Mouse (Mus musculus): ENCODE data around the gene Kcnma1.

Gene Kcnma1

DNA sequence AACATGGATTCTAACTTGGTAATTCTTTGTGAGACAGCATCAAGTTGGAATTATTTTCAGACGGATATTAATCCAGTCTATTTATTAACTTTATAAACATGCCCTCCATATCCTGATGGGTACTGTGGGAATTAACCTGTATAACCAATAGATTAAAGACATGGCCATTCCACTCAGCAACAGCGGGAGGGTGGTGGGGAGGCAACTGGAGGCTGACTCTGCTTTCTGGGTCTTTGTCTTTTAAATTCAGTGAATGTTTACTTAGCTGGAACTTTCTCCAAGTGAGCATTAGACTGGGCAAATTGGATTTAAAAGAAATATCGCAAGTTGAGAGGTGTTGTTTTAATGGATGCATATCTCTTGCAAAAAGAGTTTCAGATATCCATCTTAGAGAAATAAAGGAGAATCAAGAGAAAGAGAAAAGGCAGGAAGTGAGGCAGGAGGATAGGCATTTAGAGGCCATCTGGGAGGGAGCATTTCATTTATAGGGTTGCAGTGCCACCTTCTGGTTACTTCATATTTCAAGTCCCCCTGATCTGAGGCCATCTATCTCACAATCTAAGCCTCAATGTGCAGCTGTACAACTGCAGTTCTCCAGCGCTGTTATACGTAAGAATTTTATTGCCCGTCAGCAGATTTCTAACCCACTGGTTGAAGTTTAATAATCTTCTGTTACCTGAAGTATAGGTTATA is 613.4 kb downstream of the Kcnma1 start:
- peak; percentile 6 to 15 for DNase-seq

DNA sequence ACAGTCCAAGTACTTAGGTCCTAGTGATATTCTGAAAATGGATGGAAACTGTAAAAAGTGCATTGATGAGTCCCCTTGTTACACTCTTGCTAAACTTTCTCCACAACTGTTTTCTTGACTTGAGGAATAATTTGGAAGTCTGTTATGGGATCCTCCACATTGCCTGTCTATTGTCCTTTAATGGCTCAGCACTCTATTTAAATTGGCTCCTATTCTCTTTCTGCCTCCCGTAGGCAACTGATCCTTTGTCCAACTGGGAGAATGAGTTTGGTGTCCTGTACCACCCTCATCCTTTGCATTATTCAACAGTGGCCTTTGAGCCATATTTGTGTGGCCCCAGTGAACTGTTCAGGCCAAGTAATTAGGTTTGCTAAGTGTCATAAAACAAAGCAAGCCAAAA is 616.6 kb downstream of the Kcnma1 start:
- DNase-seq: no peak

DNA sequence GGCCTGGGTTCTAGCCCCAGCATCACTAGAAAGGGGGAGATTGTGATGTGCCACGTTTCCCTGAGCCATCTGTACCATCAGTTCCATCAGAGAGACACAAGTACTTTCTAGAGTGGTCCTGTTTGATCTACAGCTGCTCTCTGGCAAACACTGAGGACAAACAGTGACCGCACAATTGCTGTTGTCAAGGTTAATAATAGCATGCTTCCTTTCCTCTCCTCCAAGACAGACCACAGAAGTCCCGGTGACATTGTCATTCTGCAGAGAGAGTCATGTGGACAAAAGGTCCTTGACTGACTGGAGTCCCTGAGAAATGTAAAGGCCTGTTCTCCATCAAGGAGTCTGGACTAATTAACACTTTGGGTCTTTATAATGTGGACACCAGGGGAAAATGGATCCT is 622.7 kb downstream of the Kcnma1 start:
- DNase-seq: no peak

DNA sequence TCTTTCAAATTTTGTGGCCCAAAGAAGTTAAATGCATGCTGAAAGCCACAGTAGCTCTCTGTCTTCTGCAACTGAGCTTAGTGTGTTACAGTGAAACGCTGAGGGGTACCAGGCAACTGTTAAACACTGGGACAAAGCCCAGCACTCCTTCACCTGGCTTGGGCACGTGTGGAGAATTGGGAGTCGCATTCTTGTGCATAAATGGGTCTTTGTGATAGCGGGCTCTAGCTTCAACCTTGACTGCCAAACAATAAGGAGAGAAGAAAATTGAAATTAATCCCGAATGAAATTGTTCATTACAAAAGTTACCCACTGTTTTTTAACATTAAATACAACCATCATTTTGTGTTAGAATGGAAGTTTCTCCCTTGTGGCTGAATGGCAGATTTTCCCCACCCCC is 623.5 kb downstream of the Kcnma1 start:
- DNase-seq: no peak

DNA sequence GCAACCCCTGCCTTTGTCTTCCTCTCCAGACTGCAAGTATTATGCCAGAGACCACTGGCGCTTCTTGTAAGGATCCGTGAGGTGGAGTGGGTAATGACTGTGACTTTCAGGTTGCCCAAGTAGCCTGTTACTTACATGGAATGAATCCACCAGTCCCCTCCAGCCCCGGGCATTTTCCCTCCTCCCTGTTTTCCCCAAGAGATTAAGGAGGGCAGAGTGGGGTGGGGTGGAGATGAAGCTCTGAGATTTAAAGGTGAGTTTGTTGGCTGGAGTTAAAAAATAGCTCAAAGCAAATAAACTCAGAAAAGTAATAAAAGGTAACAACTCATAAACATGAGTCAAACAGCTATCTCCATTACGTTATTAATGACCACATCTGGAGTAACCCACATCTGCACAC is 624.1 kb downstream of the Kcnma1 start:
- no peak for DNase-seq

DNA sequence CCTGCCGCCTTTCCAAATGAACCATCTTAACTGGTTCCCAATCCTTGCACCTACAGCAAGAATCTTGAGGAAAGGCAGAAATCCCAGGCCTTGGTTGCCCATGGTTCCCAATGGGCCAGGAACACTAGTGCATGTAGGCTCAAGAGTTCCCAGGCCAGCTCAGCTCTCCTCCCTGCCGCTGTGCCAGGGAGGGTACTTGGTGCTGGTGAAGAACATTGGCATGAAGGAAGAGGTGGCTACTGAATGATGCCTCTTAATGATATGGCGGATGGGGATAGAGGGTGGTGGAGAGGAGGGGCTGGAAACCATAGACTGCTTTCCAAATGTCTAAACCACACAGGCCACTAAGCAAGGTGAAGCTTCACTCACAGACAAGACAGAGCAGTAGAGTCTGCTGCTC is 627.5 kb downstream of the Kcnma1 start:
- no peak for DNase-seq

DNA sequence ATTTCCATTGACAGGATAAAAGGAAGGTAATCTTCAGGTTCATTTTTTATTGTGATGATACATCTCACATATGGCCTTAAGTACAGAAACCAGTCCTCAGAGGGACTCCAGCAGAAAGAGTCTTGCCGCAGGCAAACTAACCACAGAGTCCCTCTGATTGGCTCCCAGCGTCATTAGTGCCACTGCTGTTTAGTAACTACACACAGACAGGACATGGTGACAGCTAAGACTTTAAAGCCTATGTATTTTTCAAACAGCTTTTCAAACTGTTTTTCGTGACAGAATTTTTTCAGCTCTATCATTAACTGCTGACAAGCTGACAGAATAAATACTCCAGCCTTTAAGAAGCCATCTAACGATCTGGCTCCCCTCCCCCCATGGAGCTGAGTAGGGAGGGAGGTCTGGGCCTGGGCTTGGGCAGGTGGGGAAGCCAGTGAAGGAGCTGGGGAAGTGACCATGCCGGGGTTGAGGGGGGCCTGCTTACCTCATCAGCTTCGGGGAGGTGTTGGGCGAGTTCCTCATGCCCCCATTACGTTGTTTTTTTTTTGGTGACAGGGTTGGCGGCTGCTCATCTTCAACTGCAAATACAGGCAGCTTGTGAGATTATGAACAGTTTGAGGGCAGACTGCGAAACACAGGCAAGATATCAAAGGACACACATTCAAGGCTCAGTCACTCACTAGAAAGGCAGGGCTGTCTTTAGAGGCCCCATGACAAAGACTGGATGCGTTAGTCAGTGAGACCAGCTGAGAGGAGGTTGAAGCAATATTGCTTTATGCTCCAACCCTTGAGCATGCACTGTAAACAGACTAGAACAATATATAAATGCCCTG is 628.3 kb downstream of the Kcnma1 start:
- DNase-seq: no peak

DNA sequence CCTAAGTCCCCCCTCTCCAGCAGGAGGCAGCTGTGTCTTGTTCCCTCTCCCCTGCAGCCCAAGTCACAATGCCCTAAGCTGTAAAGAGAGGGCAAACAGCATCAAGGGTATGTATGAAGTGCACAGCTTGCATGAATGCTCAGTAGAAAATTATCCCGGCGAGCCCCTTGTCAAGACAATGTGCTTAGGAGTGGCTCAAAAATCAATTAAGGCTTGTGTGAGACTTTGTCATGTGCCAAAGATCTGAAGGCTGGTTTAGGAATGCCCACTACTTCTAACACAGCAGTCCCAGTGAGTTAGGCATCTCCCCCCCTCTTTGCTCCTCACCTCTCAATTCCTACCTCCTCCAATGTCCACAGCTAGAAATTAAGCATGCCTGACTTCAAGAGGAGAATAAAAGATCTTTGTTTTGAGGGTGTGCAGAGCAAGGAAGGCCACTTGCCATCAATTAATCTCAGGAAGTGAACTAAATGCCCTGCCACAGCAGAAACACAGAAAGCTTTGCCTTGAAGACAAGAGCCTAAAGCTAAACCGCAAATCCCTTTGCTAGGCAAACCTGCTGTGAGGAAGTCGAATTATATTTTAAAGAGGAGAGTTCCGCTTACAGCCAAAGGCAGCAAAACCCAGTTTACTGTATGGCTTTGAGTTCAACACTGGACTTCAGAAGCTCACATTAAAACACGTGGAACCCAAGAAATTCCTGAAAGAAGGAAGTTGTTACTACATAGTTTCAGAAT is 635.8 kb downstream of the Kcnma1 start:
- DNase-seq: no peak

DNA sequence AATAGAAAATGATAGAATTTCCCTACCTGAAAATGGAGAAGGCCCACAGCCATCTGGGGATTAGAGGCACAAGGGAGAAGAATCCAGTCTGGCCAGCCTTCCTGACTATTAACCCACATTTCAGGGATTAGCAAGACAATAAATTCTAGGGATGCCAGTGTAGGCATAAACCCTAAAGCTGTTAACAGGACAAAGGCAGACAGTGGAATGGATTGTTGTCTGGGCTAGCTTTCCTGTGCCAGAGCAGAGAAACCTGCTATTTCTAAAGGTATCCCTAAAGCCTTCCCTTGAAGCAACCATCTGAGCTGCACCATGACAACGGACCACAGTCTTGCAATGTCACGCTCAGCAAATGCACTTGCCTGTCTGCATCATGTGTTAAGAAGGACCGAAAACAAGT is 642.3 kb downstream of the Kcnma1 start:
- no peak for DNase-seq

DNA sequence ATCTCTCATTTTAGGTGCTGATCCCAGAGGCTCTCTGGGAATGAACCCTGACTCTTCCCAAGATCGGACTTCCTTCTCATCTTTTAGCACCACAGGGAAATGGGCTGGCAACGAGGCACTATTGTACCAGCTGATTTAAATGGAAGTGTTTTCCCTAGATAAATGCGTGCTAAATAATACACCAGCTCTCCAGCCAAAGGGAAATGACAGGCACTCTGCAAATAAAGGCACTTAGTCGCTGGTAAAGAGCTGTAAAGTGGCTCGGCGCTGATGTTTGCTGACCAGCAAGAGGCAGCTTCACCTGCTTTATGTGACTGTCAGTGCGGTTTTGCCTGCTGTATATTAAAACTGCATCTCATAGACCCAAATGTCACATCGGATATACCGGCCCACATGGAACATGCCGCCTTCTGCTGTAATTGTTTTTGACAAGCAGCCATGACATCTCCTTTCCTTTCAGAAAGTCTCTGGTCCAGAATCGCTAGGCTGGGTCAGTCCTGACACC is 653.7 kb downstream of the Kcnma1 start:
- DNase-seq: no peak

DNA sequence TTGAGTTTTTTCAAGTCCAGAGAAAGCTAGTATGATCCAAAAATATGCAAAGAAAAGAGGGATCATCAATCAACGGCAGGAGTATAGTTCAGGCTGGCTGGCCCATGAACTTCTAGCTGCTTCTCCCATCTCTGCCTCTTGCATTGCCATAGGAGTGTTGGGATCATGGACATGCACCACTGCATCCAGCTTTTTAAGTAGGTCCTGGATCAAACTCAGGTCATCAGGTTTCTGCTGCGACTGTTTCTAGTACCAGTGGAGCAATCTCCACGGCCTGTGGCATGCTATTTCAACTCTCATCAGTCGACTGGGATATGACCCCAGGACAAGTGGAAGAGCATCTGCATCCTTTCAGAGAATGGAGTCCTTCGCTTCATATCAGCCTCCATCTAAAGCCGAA is 655.5 kb downstream of the Kcnma1 start:
- no peak for DNase-seq

DNA sequence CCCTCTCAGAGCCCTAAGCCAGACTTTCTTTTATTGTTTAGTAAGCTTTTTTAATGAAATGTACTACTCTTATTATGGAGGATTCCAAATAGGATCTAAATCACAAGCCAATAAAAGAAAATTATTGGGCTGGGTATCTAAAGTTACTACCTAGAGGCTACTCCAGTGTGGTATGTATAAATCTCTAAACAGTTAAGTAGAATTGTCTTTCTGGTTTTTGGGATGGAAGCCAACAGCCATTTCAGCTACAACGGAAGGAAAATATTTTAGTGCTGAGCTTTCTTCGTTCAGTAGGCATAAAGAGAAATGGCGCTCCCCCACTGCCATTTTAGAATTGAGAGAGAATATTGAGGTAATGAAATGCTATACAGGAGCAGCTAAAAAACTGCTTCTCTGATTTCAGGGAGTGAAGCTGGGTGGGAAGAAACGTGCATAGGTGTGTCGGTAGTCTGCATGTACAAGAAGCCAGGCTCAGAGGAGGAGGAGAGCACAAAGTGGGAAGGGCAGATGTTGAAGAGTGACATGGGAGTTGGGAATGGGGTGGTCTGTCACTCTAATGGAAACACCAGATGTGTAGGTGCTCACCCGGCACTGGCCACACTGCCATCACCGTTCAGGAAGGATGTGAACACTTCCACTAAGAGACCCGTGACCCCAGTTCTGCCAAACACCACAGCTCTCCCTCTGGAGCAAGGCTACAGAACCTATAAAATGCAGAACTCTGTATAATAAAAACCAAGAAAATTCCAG is 656.6 kb downstream of the Kcnma1 start:
- DNase-seq: no peak

DNA sequence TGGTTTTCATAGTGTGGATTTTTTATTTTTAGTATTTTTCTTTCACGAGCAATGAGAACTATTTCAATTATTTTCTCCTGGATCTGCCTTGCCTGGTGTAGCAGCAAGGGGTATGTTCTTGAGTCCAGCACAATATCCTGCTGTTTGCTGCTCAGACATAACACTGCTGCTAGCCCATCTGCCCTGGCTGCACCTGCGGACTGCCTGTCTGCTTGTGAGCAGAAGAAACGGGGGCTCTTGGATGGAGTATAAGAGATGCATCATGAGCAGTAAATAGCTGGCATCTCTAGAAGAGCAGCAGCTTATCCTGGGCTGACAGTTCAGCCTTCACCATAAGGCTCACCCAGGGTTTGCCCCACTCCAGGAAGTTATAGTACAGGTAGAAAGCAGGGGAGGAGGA is 687.5 kb downstream of the Kcnma1 start:
- no peak for DNase-seq

DNA sequence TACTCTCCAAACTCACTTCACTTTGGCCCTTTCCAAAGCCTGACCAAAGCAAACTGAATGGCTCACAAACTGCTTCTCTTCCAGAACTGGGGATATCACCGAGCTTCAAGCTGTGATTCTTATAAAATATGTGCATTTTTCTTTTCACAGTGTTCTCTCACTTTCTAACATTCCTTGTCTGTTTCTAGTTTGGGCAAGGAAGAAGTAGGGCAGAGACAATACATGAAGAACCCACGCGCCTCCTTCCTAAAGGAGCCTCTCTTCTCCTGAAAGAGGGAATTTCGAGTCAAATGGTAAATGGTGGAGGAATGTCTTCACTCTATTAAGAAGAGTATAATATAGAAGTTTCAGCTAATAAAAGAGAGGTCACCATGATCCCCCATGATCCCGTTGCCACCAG is 709.0 kb downstream of the Kcnma1 start:
- no peak for DNase-seq

DNA sequence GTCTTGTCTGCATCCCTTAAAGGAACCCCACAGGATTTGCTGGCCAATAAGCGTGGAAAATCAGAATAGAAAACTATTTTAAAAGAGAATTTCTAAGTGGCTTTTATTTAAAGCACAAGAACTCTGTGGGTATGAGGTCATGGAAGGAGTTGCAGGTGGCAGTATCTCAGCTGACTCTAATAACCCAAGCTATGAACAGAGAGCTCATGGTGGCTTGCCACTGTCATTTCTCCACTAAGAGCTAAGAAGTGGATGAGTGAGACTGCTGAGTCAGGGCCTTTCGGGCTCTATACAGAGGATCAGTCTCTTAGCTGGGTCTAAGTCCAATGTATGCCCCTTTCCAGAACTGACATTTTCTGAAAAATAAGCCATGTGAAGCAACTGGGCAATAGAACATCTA is 713.8 kb downstream of the Kcnma1 start:
- DNase-seq: no peak

DNA sequence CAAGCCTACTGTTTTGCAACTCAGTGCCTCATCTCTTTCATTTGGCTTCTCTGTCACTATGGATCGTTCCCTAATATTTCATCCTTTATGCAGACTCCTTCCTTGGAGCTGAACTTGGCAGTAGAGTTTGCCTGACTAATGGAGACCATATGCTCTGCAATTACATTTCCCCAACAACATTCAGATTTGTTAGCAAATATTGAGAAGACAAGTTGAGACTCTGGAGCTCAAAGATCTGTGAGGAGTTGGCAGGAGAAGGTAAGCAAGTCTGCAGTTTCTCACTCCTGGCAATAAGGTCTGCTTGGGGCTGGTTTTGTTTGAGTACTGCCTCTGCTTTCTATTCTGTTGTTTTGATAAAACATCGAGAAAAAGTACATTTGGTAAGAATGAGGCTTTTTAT is 723.7 kb downstream of the Kcnma1 start:
- no peak for DNase-seq

DNA sequence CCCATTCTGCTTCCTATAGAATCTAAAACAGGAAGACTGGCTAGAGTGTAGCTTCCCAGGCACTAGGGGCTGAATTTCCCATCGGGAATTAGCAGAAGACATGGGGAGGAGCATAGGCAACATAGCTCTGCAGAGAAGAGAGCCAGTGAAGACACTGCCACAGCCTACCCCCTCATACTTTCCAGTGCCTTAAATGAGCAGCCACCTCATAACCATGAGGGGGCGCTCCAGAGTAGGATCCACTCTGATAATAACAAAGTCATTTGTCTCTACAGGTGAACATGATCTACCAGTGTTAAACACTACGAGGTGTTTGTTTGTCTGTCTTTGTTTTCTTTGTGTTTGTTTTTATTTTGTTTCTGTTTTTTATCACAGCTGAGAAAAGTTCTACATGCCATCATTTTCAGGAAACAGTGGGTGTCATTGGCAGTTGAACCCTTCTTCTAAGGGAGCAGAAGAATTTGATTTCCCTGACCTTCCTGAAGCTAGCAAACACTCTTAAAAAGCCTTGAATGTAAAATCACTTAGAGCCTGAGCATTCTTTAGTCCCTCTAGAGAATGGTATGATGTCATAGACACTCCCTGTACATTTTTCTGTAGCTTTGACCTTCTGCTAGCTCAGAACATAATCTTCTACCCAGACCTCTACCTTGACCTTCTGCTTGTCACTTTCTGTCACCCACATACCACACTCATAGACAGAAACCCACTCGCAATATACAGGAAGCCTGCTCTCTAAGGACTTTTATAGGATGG is 747.6 kb downstream of the Kcnma1 start:
- no peak for DNase-seq

DNA sequence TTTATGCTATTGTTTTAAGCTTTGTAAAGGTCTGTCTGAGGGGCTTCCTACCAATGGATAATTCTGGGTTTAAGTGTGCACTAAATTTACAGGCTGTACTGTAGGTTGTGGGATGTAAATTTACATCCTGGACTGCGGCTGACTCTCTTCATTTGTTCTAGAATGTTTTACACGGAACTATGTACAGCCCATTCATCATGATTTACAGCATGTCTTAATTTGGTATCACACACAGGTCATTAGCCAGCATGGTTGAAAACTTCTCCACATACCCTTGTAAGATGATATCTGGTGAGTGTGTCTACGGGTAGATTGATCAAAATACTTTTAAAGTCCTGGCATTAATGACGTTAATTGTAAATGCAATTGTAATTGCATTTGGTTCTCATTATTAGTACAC is 761.1 kb downstream of the Kcnma1 start:
- DNase-seq: no peak

DNA sequence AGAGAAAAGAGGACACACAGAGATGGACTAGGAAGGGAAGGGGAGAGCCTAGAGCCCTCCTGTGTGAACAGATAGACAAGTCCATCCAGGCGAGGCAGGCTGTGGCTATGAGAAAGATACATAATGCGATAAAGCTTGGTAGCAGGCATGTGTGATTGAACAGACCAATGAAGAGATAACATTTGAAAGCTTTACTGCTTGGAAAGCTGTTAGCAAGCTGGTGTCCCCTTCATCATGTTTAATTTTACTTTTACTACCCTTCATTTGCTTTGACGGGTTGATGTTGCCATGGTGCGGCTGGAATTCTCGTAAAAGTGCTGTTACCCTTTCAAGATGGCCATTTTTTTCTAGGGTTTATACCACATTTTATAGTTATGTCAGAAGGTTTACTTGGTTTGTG is 769.8 kb downstream of the Kcnma1 start:
- DNase-seq: no peak

DNA sequence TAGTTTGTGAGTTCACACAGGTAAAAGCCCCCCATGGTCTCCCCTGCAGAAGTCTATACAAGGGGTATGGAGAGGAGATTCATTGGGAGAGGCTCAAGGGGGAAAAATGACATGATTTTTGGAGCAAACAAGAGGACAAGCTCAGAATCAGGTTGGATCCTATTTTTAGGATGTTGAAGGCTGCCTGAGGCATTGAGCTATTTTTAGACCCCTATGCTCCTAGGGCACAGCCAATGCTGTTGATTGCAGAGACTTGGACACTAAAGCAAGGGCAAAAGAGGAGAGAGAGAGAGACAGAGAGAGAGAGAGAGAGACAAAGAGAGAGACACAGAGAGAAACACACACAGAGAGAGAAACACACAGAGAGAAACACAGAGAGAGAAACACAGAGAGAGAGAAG is 770.4 kb downstream of the Kcnma1 start:
- DNase-seq: no peak

All from thymus, postnatal 36 days (tissue).